Mouse (Mus musculus) heart, postnatal 36 days (tissue): Measurements from ENCODE around the gene Nrip2. TPM values are rescaled to one million over a fixed set of nuclear protein-coding genes. Genes with fewer than 3 reads are reported as not detected.
A peak's percentile ranks its signal among the peaks of the same experiment; 100 is the strongest.

Experiments used
- DNase-seq, 2 experiments: peaks; one replicate each; pipeline ENCODE4 v3.0.0; 2021 to 2022
- intact Hi-C: fragments of 180-260 bp; cut with DNase I; formaldehyde crosslinking; loops from one replicate; pipeline ENCODE4 v1.15.1; 2025
- total RNA-seq, 2 experiments: library from RNA; stranded (reverse); gene quantifications; 2 replicates each; pipeline ENCODE4 v1.2.3; 2021

Gene Nrip2
- total RNA-seq, 2 experiments from 2014 or later: 1.4 TPM

DNA sequence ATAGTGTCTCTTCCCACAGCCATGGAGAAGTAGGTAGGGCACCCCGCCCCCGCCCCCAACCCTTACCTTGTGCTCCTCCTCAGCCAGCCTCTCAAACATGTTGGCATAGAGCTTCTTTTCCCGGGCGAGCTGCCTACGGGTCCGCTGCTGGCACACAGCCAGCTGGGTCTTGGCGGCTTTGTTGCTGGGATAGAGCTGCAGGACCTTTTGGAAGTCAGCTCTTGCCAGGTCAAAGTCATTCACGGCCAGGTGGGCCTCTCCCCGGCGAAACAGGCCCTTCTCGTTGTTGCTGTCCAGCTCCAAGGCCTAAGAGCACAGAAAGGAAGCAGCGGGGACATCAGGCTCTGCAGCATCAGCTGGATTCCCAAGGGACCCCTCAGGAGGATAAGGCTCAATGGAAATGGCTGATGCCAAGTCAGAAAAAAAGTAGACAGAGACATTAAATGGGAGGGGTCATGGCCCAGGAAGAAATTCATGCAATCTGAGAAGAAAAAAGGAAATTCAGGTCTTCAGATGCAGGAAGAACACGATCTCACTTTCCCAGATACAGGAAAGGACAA is 33.3 kb downstream of the Nrip2 start:
- intact Hi-C loops: loop anchor here (10.0 kb wide), 1 partner anchor 1102 kb away; the partner anchor contains the start of gene Gabarapl1
- peak; percentile 55 to 60 for DNase-seq

DNA sequence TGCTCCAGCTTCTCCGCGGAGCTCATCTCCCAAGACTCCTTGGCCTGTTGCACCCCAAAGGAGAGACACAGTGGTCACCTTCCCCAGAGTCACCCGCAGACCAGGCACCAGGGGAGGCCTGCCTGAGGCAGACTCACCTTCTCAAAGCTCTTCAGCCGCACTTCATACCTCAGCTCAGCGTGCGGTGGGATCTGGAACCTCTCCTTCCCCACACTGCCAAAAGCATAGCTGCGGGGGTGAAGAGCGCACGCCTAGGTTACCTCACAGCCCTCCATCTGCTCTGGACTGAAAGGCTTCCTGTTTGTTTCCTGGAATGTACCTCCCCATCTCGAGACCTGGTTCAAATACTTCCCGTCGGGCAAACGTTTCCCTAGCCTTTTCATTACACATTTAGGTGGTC is 34.5 kb downstream of the Nrip2 start:
- intact Hi-C loops: loop anchor here (10.0 kb wide), 1 partner anchor 1101 kb away; the partner anchor contains the start of gene Gabarapl1
- no peak for DNase-seq

DNA sequence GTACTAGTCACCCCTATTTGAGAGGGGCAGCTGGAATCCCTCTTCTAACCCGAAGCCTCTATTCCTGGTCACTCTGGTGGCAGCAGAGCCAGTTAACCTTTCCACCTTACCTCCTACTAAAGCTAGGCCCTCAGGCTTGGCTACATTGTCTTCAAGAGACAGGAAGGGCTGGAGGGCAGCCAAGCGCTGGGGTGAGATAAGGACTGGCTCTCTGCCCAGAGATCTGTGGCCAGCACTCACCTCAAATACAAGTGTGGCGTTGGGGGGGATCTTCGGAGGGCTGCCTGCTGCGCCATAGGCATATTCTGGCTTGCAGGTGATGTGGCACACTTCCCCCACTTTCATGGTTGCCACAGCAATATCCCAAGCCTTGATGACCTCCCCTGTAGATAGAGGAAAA is 36.4 kb downstream of the Nrip2 start:
- intact Hi-C loops: loop anchor here (10.0 kb wide), 1 partner anchor 1099 kb away; the partner anchor contains the start of gene Gabarapl1
- DNase-seq: peak; percentile 81 to 89

DNA sequence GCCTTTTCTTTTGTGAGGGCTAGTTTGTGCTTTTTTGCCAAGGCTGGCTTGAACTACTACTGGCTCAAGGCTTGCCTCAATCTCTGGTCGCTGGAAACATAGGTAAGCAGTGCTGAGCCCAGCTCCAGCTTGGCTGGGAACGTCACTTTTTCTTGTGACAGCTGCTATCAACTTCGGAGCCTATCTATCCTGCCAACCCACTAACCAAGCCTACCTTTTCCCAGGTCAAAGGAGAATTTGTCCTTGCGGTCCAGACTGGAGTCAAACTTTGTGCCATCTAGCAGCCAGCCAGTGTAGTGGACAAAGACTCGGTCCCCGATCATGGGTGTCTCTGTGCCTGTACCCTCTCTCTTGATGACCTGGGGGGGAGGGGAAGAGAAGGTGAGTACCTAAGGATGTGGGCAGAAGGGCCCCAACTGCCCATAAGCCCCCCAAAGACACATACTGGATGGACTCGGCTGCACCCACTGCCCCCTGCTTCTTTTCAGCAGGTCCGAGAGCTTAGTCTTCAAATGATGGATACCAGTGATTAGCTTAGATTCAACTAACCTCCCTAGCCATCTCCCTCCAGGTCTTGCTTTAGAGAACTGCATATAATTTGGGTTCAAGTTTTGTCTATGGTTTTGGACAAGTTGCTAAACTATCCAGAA is 37.4 kb downstream of the Nrip2 start:
- intact Hi-C loops: loop anchor here (10.0 kb wide), 1 partner anchor 1098 kb away; the partner anchor contains the start of gene Gabarapl1
- peak in 1 of 2 experiments; percentile 12 for DNase-seq

DNA sequence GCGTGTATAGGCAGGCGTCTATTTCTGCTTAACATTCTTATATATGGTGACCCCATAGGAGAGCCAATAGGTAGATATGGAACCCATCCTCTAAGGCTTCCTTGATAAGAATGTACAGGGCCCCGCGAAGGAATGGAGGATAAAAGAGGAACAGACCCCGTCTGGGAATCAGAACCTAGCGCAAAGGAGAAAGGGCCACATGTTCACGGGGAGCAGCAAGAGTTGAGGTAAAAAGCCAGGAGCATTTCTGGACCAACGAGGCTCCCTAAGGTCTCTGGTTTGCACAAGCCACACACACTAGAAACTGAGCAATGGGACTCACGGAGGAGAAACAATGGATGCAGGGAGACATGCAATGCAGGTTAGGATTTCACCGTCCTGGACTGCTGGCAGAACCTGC is 38.2 kb downstream of the Nrip2 start:
- intact Hi-C loops: loop anchor here (10.0 kb wide), 1 partner anchor 1098 kb away; the partner anchor contains the start of gene Gabarapl1
- no peak for DNase-seq

DNA sequence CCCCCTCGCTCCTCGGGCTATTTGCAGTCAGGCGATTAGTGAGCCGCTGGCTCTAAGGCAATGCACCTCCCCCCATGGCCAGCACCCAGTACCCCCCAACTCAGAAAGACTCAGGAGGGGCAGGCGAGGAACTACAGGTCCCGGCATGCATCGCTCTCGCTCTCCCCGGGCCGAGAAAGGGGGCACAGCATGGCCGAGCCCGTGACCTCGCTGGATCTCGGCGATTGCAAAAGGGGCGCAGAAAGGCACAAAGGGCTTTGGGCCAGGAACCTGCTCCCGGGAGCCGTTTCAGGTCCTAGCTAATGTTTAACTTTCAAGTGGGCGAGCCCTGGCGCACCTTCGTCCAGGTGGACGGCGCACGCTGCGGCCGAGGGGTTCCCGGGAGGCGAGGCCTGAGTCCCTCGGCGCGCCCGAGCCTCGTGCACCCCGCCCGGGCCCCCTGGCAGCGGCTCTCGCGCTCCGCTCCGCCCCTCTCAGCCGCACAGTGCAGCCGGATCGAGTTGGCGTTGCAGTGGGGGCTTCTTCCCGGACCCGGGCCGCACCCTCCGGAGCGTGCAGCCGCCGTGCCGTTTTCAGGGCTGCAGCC is 38.7 kb downstream of the Nrip2 start:
- peak; percentile 61 to 75 for DNase-seq
- intact Hi-C loops: loop anchor here (10.0 kb wide), 1 partner anchor 1097 kb away; the partner anchor contains the start of gene Gabarapl1

DNA sequence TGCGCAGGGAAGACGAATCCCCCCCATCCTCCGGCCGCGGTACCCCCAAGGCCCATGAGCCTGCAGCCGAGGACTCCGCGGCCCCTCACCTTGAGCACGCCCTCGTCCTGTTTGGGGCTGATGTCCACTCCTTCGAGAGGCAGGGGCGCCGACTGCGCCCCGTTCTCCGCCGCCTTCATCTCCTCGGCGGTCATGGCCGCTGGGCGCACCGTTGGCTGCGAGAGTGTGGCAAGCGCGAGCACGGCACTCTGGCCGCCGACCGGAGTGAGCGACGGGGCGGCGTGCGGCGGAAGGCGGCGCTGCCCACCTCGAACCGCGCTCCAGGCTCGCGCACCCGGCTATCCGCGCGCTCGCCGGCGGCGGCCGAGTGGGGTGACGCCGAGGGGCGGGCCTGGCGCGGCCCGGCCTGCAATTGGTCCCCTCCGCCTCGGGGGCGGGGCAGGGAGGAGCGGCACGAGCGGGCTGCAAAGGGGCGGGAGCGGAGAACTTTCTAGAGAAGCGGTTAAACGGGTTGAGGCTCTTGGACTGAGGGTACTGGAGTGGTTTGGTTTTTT is 39.3 kb downstream of the Nrip2 start, which contains the start of gene Fkbp4:
Gene Fkbp4, minus strand, starts transcription at position 361 of the 554 bp plus-strand sequence.
- intact Hi-C loops: loop anchor here (10.0 kb wide), 1 partner anchor 1096 kb away; the partner anchor contains the start of gene Gabarapl1

DNA sequence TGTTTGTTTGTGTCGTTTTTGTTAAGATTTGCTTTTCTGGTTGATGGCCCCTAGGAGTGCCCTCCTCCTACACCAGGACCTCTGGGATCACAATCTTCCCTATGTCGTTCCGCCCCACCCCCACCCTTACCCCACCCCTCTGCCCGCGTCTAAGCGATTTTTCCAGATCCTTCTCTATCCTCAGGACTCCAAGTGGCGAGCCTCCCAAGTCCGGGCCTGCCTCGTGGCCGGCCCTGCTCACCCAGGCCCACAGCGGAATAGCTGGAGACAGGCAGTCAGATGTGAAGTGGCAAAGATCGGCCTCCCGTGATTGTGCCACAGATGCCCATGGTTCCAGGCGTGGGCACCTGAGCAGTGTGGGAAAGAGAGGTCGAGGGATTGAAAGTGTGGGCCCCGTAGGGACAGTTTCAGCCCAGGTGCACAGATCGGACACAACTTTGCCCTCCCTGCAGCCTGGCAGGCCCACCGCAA is 39.8 kb downstream of the Nrip2 start:
- intact Hi-C loops: loop anchor here (10.0 kb wide), 1 partner anchor 1096 kb away; the partner anchor contains the start of gene Gabarapl1
- DNase-seq: peak; percentile 31 to 37

More for the DNA sequence above, 39.3 kb downstream of the Nrip2 start, which contains the start of gene Fkbp4:
- peak; percentile 93 to 95 for DNase-seq

DNA sequence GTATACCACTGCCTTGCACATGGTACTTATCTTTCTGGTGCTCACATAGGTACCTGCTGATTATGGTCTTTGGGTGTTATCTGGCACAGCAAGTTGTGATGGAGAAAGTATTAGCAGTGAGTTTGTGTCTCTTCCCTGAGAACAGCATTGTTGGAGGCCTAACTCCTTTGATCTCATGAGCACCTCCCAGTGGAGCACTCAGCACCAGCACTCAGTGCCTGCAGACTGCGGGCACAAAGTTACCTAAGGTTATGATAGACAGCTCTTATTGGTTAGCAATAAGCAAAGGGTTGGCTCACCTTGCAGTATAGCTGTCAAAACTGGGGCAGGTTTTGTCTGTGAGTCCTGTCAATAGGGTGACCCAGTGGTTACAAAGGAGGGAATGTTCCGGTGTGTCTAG is 41.1 kb downstream of the Nrip2 start:
- intact Hi-C loops: no loop called here

DNA sequence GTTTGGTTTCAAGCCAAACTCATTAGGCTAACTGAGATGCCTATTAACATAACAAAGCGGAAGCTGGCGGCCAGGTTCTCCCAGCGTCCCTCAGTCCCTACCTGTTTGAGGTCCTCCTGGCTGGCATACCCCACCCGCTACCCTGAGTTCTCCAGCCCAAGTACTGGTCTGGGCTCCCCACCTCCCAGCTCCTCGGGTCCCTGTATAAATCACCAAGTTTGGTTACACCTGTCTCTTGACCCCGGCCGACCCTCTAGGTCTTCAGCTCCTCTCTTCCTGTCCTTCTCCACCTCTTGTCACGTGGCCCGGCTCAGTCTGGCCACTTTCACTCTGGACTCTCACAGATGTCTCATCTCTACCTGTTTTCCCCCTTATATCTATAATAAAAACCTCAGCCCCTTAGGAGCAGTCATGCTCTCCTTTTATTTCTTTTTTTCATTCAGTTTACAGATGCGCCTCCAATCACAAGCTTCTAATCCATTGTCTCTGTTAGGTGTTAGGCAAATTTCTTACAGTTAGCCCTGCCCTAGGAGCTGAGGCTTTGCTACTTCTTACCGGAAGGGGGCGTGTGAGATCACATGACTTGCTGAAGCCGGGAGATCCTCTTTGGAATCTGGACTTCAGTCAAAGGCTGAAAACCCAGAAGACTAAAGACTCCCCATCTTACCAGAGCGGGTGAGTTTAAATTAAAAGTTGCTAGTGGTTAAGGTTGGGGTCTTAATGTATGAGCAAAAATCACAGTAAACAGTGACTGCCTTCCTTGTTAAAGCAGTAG is 46.9 kb downstream of the Nrip2 start:
- intact Hi-C loops: loop anchor here (1.0 kb wide), 1 partner anchor 33 kb away; no protein-coding TSS in a partner anchor
- DNase-seq: peak; percentile 49 to 61

More for the DNA sequence above, 41.1 kb downstream of the Nrip2 start:
- DNase-seq: no peak

DNA sequence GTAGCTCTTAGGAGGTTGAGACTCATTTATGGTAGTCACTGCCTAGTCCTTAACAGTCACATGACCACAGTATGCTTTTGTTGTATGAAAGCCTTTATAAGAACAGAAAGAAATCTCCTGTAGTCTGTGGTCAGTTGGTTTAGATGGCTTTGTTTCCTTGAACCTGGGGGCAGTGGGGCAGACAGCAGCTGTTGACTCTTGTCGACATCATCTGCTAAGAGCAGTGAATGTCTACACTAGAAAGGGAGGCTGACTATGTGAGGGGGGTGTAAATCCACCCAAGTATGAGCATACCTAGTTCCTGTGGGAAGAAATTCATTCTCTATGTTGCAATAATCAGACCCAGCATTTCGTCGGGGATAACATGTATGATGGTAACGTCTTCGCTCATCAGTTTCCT is 48.0 kb downstream of the Nrip2 start:
- DNase-seq: no peak
- intact Hi-C loops: no loop called here

DNA sequence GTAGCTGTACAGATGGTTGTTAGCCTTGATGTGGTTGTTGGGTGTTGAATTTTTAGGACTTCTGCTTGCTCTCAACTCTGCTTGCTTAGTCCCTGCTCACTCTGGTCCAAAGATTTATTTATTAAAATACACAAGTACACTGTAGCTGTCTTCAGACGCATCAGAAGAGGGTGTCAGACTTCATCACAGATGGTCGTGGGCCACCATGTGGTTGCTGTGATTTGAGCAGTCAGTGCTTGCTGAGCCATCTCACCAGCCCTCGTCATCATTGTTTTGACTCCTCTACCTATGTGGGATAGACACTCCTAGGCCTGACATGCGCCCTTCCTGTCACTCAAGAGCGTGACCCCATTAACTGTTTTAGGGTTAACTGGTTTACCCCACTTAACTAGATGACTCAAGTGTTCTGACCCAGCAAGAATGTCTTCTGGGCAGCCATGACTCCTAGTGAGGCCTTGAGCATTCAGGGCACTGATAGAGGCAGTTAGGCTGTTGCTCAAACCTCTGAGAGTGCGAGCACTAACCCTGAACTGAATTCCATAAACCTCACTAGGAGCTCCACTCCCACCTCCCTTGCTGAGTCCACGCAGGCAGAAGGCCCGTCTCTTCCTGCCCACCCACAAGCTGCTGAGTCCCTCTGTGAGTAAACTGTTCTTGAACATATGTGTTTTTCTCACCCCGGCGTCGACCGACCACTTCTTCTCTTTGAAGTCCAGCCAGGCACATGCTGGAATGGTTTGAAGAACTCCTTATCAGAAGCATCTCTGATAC is 56.9 kb downstream of the Nrip2 start:
- intact Hi-C loops: no loop called here
- DNase-seq: no peak

DNA sequence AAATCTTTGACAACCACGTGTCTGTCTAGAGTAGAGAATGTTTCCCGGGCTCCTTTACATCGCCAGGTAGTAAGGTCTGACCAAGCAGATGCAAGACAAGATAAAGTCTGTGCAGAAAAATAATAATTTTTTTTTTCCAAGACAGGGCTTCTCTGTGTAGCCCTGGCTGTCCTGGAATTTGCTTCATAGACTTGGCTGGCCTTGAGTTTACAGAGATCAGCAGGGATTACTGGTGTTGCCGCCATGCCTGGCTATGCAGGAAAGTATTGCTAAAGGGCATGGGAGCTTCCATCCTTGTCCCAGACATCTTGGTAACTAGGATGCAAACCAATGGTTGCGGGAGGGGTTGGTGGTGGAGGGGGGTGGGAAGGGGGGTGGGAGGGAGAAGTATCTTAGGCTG is 58.1 kb downstream of the Nrip2 start:
- no peak for DNase-seq
- intact Hi-C loops: no loop called here

DNA sequence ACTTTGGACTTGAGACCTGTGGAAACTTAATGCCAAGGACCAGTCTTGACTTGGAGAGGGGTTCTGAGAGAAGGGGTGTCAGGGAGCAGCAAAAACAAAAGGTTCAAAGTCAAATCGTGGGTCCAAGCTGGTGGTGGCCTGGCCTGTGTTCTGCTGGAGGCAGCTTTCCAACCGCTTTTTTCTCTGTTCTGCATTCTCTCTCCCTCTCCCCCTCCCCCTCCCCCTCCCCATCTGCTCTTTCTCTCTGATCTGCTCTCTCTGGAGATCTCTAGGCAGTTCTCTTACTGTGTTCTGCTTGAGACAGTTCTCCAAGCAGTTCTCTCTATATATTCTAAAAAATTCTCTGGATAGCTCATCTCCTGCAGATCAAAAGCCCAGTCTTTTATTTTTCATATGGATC is 61.2 kb downstream of the Nrip2 start:
- DNase-seq: no peak
- intact Hi-C loops: no loop called here

DNA sequence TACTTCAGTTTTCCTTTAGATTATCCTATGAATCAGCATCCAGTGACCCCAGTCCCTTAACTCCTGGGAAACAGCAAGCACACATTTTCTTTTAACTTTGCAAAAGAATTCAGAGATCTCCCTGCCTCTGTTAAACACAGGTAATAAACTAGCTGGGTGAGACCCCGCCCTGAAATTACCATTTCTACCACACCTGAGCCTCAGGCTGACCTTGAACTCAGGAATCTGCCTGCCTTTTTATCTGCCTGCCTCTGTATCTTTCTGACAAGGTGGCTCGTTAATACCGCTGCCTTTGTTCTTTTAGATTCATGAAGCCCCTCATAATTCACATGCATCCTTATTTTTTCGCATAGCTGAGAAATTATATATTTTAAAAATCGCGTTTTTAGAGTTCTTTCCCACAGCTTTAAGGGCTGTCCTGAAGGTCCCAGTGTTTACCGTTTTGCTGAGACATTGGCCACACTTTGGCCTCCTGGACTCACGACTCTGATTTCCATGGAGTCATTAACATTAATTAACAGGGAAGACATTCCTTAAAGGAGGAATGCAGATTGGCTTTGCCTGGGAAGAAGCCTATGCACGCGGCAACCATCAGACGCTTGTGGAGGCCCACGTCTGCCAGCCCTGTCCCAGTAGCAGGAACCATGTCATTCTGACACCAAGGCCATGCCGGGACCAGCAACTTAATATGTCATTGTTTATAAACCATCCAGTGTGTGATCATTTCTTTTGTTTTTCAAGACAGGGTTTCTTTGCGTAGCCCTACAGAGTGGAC is 61.8 kb downstream of the Nrip2 start:
- intact Hi-C loops: no loop called here
- DNase-seq: no peak

DNA sequence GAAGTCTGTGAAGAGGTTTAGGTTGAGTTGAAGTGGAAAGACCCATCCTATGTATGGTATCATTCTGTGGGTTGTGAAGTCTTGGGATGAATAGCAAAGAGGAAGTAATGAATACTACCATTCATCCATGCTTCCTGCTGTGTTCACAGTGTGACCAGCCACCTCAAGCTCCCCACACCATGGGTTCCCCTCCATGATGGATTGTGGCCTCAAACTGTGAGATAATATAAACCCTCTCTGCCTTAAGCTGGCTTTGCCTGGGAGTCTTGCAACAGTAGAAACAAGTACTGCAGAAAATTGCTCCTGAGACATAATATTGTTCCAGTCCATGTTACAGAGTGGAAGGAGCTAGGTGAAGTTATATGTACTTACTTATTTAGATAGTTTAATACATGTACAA is 62.5 kb downstream of the Nrip2 start:
- intact Hi-C loops: no loop called here

DNA sequence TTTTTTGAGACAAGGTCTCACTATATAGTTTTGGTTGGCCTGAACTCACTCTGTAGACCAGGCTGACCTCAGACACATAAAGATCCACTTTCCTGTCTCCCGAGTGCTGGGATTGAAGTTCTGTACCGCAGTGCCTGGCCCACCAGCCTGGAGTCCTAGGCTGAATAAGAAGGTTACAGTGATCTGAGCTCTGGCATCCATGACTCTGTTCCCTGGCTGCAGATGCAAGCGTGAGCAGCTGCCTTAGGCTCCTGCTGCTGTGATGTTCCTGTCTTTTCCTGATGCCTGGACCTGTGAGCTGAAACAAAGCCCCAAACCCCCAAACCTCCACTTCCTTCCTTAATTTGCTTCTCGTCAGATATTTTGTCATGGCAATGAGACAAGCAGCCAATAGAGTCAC is 65.9 kb downstream of the Nrip2 start:
- no peak for DNase-seq
- intact Hi-C loops: no loop called here

More for the DNA sequence above, 62.5 kb downstream of the Nrip2 start:
- DNase-seq: no peak
